Mouse (Mus musculus) spleen, adult 2 months (tissue): ENCODE results near the gene Cdh20.

Experiments
- CTCF ChIP-seq: fragments of 200-500 bp; IDR thresholded peaks from 2 replicates; pipeline ENCODE4 v1.5.1; 2011; ENCODE audit warnings: mild to moderate bottlenecking, inconsistent platforms; ENCODE audit not compliant: insufficient read depth, insufficient read length, insufficient replicate concordance; ENCODE audit errors: extremely low read depth
- POLR2A ChIP-seq: fragments of 200-500 bp; IDR thresholded peaks from 2 replicates; pipeline ENCODE4 v1.6.1; 2011; ENCODE audit warnings: low read depth, low read length, inconsistent platforms

- no peak for TF ChIP-seq POLR2A
- TF ChIP-seq CTCF: no peak
These were observed 80.1 kb downstream of the Cdh20 start for GRCm38 (mm10) chr1:104848256-104848919.
